ENCODE assay signal across 31 mouse cellular contexts in genomic region chr19:29810022-29810421, GRCm38 (mm10).
"Had no signal": no experiment of that assay in that cellular context is flagged by ENCODE, and none has a peak within 500 bp of the region (broad histone marks: within the 10 kb centered on the region; RNA-seq: fewer than 3 reads in every experiment).

No protein-coding gene starts in this region.

- ATAC-seq: liver, embryonic 12.5 days; liver, postnatal 0 days; lung, postnatal 0 days; midbrain, embryonic 13.5 days; midbrain, embryonic 15.5 days; midbrain, embryonic 16.5 days had no signal

- H3K27me3 ChIP-seq: limb, embryonic 12.5 days; limb, embryonic 13.5 days; limb, embryonic 15.5 days; liver, embryonic 12.5 days; midbrain, embryonic 12.5 days; midbrain, embryonic 15.5 days; neural tube, embryonic 12.5 days had no signal

- H3K9ac ChIP-seq: limb, embryonic 12.5 days; limb, embryonic 13.5 days; limb, embryonic 15.5 days; liver, embryonic 12.5 days; liver, embryonic 13.5 days; liver, embryonic 14.5 days; liver, embryonic 15.5 days; liver, postnatal 0 days; lung, embryonic 14.5 days; lung, embryonic 15.5 days; midbrain, embryonic 12.5 days; midbrain, embryonic 13.5 days; midbrain, embryonic 15.5 days; neural tube, embryonic 12.5 days had no signal

- H3K4me2 ChIP-seq: limb, embryonic 12.5 days; limb, embryonic 13.5 days; limb, embryonic 15.5 days; liver, embryonic 11.5 days; liver, embryonic 12.5 days; liver, embryonic 13.5 days; liver, embryonic 15.5 days; lung, embryonic 14.5 days; lung, embryonic 15.5 days; midbrain, embryonic 11.5 days; midbrain, embryonic 12.5 days; midbrain, embryonic 13.5 days; midbrain, embryonic 15.5 days; neural tube, embryonic 12.5 days had no signal

- H3K4me3 ChIP-seq: limb, embryonic 10.5 days; limb, embryonic 12.5 days; limb, embryonic 13.5 days; limb, embryonic 15.5 days; liver, embryonic 12.5 days; liver, embryonic 13.5 days; liver, embryonic 15.5 days; lung, embryonic 15.5 days; midbrain, embryonic 10.5 days; midbrain, embryonic 12.5 days; midbrain, embryonic 13.5 days; midbrain, embryonic 15.5 days; myocyte; neural tube, embryonic 12.5 days had no signal

- H3K9me3 ChIP-seq: limb, embryonic 10.5 days; limb, embryonic 12.5 days; limb, embryonic 13.5 days; limb, embryonic 15.5 days; liver, embryonic 12.5 days; liver, embryonic 13.5 days; liver, embryonic 15.5 days; lung, embryonic 15.5 days; midbrain, embryonic 10.5 days; midbrain, embryonic 12.5 days; midbrain, embryonic 13.5 days; midbrain, embryonic 15.5 days; neural tube, embryonic 12.5 days had no signal

- H3K27ac ChIP-seq: limb, embryonic 10.5 days; limb, embryonic 12.5 days; limb, embryonic 13.5 days; limb, embryonic 15.5 days; liver, embryonic 12.5 days; liver, embryonic 13.5 days; liver, embryonic 14.5 days; liver, embryonic 15.5 days; lung, embryonic 15.5 days; macrophage; midbrain, embryonic 10.5 days; midbrain, embryonic 12.5 days; midbrain, embryonic 13.5 days; midbrain, embryonic 15.5 days; neural tube, embryonic 12.5 days had no signal

- DNase-seq: left cerebral cortex, postnatal 4 days; liver; liver, embryonic 13.5 days; liver, postnatal 0 days; lung, adult 18-20 months; lung, adult 2 months; lung, embryonic 14.5 days; lung, postnatal 10 days; lung, postnatal 14 days; lung, postnatal 36 days; lung, postnatal 4 days; midbrain, embryonic 14.5 days had no signal
